Mouse (Mus musculus): ENCODE results near the gene Acsl5.

- TF ChIP-seq POLR2A (IDR thresholded peaks at IDR 0.05; ENCODE audit: low read depth, low read length) (no peak), CTCF (conservative IDR thresholded peaks at IDR 0.05; ENCODE audit: insufficient read depth, insufficient read length, low read depth, low read length) (no peak)
These were observed 10.5 kb upstream of the Acsl5 start, which contains the start of gene Gucy2g for GRCm38 (mm10) chr19:55241186-55241645.

Data from kidney, adult 2 months (tissue).